Mouse (Mus musculus): Measurements from ENCODE around the gene Gm49337.

Gm49337 gene

DNA sequence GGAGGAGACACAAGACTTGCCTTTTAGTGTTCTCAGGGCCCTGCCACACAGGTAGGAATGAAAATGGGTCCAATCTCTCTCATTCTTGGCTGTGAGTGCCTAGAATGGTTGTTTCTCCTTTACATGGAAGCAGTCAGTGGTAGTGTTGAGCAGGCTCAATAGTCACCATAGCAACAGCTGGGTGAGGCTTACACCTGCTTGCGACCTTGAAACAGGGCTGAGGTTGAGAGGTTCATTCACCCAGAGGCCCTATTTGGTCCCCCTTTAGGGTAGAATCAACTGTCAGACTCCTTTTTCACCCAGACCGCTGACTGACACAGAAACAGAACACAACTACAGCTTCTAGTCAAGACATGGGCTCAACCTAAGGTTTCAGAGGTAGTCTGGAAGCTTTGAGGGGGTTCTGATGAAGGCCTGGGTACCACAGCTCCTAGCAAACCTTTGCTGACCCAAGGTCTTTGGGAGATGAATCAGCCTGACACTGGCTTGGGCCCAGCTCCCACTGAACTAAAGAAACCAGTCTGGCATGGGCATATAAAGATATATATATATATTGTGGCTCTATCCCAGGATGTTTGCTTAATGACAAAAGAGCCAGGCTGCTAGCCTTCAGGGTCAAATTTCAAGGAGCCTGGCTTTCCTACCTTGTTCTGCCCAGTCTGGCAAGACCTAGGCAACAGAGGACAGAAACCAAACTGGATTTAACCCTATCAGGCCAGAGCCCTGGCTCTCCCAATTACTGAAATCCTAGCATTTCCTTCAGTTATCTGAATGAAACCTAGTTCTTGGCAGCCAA is 8.2 kb upstream of the Gm49337 start:
- peak in 1 of 2 experiments; percentile 68 for DNase-seq

DNA sequence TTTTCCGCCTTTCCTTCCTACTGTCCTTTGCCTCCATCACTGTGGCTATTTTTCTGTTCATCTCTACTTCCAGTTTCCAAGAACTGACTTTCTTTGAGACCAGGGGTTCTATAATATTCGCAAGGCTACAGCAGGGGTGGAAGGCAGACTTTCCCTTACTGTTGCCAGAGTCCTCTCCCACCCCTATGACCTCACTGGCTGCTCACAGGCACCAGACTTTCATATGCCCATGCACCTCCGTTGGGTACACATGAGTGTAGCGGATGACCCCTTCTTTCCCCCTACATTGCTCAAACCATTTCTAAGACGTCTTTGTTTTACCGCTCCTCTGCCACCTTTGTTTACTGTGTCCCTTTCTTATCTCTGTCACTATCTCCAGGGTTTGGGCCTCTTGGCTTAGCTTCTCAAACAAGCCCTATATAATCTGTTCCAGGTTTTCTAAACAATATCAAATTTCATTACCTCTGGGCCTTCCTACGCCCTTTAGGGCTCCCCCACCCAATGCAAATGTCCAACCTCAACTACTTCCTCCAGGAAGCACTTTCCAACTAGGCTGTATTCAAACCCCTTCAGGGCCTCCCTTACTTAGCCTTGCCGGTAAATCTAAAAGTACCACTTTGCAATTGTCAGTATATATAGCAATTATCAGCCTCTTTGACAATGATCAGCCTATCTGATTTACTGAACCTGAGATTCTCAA is 7.3 kb upstream of the Gm49337 start:
- DNase-seq: no peak

DNA sequence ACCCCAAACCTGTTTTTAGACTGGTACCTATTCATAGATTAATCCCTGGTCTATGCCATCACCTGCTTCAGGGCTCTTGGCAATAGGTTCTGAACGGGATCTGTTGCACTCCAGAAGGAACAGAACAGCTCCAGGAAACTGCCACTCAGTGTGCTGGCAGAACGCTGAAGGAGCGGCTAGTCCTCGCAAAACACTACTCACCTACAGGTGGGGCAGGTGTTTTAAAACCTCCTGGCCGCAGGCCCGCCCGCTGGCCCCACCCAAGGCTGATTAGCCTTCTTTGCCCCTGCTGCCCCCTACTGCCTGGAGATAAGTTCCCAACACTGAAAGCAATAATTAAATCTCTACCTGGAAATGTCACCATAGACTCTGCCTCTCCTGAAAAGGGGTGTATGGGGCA is 5.8 kb upstream of the Gm49337 start, which contains the start of gene Tspan1:
Gene Tspan1 (minus strand): TSS at position 198 of the 400 bp plus-strand sequence.
- DNase-seq: peak; percentile 87 to 92

DNA sequence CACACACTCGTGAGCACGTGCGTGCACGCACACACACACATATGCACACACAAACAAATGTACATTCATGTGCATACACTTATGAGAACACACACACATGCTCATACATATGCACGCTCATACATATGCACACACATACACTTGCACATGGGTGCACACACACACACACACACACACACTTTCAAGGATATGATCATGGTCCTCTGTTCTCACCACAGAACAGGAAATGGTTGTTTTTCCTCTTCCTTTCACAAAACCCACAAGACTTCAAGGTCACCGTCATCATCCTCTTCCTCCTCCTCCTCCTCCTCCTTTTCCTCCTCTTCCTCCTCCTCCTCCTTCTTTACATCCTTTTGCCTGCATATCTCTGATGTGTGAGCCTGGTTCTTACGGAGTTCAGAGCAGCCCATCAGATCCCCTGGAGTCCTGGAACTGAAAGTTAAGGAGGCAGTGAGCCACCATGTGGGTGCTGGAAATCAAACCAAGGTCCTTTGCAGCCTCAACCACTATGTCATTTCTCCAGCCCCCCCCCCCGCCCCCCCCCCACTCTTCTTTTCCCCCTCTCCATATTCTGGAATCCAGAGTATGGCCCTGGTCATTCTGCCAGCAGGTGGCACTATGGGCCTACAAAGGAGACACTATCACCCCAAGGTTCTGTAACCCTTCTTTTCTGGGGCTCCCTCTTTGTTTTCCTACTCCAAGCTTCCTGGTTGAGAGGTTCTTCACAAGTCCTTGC is 4.4 kb upstream of the Gm49337 start:
- peak; percentile 65 to 84 for DNase-seq

DNA sequence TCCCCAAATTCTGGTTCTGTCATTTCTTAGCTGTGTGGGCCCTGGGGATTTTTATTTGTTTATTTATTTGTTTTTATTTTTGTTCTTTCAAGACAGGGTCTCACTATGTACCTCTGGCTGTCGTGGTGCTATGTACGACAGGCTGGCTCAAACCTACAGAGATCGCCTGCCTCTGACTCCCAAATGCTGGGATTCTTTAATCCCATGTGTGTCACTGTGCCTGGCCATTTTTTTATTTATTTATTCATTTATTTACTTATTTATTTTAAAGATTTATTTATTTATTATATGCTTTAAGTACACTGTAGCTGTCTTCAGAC is 3.9 kb upstream of the Gm49337 start:
- no peak for DNase-seq

DNA sequence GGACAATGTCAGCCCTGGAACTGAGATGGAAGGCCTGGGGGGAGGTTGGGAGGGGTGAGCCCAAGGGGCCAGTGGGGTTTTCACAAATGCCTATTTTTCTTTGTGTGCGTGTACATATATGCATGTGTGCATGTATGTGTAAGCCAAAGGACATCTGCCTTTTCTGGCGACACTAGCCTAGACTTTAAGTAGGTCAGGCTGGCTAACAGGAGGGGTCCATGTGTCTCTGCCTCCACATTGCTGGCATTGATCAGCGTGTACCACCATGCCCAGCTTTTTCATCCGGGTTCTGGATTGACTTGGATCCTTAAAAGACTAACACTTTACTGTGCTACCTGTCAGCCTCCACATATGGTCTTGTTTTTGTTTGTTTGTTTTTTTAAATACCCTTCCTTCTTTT is 568 bp downstream of the Gm49337 start:
- DNase-seq: no peak

DNA sequence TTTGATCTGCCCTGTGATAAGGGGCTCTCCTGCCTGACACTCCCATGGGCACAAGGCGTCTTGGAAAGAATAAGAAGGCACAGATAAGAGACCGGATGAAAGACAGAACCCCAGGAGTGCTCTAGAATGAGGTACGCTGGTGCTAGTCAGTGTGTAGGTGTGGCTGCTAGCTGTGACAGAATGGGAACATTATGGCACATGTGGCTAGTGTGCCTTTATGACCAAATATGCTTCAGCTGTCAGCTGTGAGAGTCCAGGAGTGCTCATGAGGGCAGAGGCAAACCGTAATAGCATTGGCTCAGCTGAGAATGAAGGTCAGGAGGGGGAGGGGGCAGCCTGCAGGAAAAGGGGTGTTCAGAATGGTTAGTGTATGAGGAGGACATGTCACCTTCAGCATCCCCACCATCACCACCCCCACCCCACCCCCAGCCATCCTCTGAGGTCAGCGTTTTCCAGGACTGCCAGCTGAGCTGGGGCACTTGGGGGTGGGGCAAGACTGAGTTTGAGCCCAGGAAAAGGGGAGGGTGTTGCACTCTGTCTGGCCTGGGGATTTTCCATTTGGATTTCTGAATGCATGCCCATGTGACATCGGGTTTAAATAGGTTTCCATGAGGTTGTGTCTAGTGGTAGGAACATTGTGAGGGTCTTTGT is 1.4 kb downstream of the Gm49337 start:
- peak in 1 of 2 experiments; percentile 61 for DNase-seq

DNA sequence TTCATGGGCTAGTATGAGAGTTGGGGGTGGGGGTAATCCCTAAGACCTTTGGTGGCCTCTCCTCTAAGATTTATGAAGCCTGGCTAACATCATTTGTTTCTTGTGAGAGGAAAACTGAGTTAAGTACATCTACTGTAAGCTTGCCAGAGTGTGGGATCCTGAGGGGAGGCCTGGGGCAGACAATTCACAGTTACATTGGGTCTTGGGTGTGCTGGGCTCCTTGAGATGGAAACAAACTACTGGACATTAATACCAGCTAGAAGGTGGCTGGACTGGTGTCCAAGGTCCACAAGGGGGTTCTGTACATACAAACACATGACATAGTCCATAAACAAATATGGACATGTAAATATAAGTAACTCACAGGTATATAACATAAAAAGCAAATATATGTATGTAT is 2.0 kb downstream of the Gm49337 start:
- DNase-seq: no peak

DNA sequence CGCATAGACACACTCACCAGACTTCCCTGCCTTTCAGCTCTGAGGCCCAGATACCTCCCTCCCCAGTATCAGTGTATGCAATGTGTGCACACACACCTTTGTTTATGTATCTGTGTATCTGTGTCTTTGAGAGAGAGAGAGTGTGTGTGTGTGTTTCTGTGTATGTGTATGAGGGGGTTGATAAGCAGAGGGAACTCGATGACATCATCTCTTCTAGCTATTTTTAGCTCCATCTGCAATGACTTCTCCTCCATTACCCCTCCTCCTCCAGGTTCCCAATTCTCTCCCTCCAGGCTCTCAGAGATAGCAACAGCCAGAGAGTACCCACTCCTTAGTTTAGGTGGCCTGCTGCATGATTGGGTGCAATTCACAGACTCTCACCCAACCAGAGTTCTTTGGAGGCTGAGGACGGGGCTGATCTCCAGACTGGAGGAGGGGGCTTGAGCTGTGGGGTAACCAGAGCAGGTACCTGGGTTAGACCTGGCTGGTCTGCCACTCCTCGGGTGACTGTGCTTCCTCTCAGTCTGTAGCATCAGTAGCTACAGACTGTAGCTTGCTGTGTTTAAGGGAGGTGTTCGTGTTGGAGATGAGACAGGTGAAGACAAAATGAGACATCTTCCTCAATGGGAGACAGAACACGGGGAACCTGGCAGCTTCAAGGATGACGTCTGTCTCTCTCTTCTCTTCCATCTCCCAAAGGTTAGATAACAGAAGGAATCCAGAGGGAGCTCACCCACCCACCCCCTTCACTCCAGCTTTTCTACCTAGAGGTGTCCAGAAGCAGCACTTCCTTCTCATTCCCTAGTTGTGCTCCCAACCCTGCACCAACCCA is 2.7 kb downstream of the Gm49337 start:
- DNase-seq: no peak

DNA sequence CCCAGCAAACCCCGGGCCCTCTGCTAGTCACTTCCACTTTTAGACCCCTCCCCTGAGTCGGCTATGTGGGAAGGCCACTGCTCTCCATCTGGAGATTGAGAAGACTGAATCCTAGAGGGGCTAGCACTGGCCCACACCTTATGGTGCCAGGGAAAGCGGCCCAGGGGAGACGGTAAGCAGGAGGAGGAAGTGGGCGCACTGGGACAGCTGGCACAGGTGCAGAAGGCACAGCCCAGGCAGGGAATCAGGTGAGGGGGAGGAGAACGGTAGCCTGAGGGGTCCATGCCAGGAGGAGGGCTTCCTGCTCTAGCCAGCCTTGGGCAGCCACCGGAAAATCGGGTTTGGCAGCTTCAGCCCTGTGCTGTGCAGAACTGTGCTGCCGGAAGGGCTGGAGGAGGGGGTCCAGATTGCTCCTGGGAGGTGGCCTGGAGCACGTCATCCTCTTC is 3.4 kb downstream of the Gm49337 start:
- peak; percentile 88 to 93 for DNase-seq

DNA sequence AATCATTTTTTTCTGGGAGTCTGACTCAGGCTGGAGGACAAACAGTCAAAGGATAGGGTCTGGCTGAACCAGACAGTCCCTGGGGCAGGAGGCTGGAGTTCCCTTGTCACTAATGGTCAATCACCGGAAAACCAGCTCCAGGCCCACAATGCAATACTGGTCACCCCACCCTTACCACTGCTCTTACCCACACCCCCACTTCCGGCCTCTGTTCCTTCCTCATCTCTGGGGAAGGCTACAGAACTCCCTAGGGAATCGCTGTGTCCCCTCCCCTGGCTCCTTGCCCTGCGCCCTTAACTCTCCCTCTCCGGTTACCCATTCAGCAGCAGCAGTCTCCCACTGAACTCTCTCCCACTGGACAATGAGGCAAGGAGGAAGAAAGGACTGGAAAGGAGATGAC is 4.0 kb downstream of the Gm49337 start:
- peak; percentile 85 to 88 for DNase-seq

DNA sequence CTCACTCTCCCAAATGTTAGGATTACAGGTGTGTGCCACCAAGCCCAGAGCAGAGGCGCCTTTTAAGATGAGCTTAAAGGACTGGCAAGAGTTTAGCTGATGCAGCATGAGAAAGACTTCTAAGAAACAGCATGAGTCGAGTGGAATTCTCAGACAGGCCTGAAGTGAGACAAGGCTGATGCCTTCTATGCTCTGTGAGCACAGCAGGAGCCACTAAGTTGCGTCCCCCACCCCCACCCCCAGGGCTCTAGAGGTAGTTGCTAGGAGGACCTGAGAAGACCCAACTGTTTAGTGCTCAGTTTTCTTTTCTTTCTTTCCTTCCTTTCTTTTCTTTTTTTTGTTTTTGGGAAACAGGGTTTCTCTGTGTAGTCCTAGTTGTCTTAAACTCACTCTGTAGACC is 8.9 kb downstream of the Gm49337 start:
- DNase-seq: no peak

DNA sequence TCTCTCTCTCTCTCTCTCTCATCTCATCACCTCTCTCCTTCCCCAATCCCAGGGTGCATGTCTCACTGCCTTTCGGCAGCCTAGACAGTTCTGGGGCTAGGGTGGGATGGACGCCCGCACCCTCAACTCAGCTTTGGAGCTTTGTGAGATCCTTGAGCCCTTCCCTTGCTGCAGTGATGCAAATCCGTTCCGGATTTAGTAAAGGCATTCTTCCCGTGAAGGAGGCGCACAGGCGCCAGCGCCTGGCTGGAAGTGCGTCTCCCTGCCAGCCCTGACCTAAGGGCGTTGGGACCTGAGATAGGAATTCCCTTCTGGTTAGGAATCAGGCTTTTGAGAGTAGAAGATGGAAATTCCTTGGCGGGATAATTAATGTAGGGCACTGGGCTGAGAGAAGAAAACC is 9.6 kb downstream of the Gm49337 start:
- peak; percentile 49 to 60 for DNase-seq

DNA sequence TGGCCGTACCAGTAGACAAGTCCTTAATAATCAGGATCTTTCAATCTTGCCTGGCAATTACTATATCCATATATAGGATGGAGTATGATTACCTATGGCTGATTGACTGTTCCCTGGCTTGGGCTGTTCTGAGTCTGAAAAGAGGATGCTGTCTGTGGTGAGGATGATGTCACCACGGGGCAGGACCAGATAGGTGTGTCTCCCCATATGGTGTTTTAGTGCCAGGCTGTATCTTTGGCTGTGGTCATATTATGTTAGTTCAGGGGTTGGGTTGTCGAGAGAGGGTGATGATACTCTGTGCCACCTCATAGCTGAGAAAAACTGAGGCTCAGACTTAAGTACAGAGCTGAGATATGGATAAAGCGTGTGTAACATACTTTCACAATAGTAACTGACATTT is 11.9 kb downstream of the Gm49337 start:
- DNase-seq: no peak

DNA sequence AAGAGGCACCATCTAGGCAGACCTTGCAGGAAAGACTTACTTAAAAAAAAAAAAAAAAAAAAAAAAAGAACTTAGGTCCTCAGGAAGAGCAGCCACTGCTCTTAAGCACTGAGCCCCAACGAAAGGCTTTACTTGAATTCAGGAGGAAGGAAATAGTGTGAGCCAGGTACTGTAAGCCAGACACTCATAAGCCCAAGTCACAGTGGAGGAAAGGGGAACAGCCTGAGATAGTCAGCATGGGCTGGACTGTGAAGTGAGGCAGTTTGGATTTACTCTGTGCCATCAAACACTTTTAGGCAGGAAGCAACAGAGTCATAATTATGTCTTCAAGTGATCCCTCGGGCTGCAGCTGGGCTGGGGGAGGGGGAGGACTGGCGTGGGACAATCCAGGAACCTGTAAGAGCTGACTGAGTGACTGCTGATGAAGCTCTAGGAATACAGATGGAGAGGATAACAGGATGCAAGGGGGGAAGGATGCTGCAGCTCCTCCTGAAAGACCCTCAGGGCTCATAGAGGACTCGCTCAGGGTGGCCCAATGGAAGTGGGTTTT is 19.2 kb downstream of the Gm49337 start:
- DNase-seq: no peak

DNA sequence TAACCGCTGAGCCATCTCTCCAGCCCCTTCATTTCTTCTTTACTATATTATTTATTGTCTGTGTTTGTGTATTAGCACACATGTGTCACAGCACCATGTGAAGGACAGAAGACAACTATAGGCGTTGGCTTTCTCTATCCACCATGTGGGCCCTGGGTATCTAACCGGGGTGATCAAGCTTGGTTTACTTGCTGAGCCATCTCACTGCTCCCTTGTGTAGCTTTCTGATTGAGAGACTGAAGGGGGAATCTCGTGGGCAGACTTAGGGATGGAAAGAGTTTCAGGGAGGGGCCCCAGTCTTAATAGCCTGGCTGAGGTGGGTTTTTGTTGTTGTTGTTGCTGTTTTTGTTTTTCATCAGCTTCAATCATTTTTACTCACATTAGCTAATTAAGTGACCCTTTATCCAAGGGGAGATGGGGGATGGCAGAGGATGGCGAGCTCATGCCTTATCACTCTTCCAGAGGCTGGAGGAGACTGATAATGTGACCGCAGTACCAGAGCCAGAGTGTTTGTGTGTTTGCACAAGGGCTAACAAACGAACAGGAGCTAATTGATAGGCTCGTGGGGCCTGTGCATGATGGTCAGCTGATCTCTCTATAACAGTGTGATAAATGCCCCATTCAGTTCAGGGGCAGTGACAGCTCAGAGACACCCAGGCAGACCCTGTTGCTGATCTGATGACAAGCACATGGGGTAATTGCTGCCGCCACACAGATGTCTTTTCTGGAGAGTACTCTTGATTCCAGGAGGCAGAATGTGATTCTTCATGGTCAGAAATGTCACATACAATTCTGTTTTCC is 20.6 kb downstream of the Gm49337 start:
- no peak for DNase-seq

DNA sequence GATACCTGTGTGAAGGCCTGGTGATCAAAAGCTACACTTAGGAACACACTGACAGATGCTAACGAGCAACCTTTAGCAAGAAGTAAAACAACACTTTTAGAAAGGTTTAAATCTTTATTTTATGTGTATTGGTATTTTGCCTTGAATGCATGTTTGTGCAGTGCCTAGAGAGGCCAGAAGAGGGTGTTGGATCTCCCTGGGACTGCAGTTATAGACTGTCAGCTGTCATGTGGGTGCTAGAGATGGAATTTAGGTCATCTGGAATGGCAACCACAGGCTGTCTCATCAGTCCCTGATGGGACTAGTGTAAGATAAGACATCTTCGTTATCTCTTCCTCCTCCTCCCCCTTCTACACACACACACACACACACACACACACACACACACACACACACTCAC is 25.2 kb downstream of the Gm49337 start:
- DNase-seq: no peak

DNA sequence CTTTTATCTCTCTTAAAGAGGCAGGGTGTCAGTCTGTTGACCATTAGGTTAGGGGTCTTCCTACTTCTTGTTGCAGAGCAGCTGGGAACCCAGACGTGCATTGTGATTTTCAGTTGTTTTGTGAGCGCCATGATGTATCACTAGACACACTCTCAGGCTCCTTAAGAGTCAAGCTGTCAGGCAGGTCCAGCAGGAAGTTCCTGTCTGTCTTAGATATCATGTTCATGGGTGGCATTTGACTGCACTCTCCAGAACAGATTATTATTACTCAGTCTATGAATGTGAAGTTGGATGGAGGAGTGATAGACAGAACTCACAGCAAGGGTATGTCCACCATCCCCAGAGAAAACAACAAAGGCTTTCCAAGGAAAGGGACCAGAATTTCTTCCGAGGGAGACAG is 31.2 kb downstream of the Gm49337 start:
- no peak for DNase-seq

DNA sequence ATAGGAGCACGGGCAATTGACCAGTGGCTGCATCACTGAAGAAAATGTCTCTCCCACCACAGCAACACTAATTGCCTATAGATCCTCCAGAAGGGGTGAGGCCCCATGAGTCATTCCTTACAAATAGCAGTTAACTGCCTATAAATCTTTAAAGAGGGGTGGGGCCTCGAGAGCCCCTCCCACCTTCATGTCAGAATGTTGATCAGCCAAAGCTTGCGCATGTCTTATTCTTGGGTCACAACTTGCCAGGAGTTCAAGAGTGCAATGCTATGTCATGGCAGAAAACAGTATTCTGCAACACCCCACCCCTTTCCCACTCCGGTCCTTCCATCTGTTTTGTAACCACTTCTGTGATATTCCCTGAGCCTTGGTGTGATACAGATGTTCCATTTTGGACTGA is 33.3 kb downstream of the Gm49337 start:
- DNase-seq: no peak

DNA sequence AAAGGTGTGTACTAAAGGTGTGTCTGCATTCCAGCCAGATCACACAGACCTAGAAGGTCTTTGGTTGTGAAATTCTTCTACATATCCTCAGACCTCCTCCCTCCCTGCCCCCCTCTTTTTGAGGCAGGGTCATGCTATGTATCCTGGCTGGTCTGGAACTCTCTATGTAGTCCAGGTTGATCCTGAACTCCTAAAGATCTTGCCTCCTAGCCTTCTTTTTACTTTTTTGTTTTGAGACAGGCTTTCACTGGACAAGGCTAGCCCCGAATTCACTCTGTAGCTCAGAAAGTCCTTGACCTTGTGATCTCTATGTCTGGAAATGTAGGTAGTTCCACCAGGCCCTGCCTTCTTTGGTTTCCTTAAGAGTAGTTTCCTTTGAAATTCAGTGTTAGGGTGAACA is 35.7 kb downstream of the Gm49337 start:
- no peak for DNase-seq
